Mouse (Mus musculus) small intestine, adult 2 months (tissue): Measurements from ENCODE around the gene Phf5a.

Experiments
- CTCF ChIP-seq: fragments of 200-500 bp; IDR thresholded peaks from 2 replicates; pipeline ENCODE4 v1.5.1; 2012; ENCODE audit warnings: low read depth, mild to moderate bottlenecking, control low read depth, inconsistent platforms, low read length, moderate library complexity, mixed read lengths; ENCODE audit not compliant: insufficient replicate concordance, insufficient read length; ENCODE audit errors: extremely low read depth
- POLR2A ChIP-seq: fragments of 200-500 bp; IDR thresholded peaks from 2 replicates; pipeline ENCODE4 v1.6.1; 2012; ENCODE audit warnings: low read depth, mild to moderate bottlenecking, control low read depth, inconsistent platforms, low read length, moderate library complexity

DNA sequence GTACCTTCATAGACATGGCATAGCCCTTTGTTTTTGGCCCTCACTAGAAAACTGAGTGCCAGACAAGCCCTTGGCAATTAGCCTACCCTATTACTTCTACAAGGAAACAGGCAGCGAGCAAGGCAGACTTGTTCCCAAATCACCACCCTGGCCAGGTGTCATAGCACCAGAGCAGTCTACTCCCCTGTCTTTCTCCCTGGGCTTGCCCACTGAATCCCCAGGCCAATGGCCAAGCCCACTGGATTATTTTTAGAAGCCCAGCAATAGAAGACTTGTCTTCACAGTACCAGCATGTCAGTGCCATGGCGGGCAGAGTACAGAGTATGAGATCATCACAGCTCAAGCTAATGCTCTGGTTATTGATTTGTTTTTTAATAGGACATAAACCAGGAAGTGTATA, 27.0 kb upstream of the Phf5a start:
- no peak for TF ChIP-seq POLR2A
- TF ChIP-seq CTCF: no peak
